Mouse (Mus musculus): ENCODE measurements around the gene Col8a1.

DNA sequence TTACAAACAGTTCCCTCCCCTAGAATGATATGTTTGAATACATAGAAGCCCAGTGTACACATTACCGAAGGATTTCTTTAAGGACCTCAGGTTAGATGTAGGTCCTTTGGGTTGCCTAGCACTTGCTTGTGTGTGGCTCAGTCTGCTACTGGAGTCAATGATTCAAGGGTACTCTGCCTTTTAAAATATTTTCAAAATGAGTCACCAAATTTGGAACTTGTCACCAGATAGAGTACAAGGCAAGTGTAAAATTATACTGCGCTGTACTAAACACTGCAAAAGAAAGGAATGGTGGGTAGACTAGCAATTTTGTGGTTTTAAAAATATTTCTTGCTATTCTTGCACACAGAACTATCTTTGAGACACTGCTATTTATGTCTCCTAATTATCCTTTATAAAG lies 47.3 kb upstream of the Col8a1 start:
- TF ChIP-seq CTCF (IDR thresholded peaks at IDR 0.05; ENCODE audit: extremely low read depth, insufficient read length, insufficient replicate concordance, low read depth, low read length) = no peak
- TF ChIP-seq POLR2A (IDR thresholded peaks at IDR 0.05; ENCODE audit: low read depth, low read length) = no peak
